Mouse (Mus musculus) kidney, postnatal 0 days (tissue): Measurements from ENCODE around the gene Gm12166. TPM values are rescaled to one million over a fixed set of nuclear protein-coding genes. Genes with fewer than 3 reads are reported as not detected.
A peak's percentile ranks its signal among the peaks of the same experiment; 100 is the strongest.

Experiments used
- ATAC-seq: fragments of 200-750 bp; cut with Nextera tagmentation; replicated peaks from 2 replicates; pipeline ENCODE4 v1.8.0; 2017; ENCODE audit warnings: low read depth, moderate number of reproducible peaks, moderate TSS enrichment, moderate library complexity; ENCODE audit not compliant: low FRiP score
- DNase-seq: peaks from one replicate; pipeline ENCODE4 v3.0.0-alpha.2; 2016; ENCODE audit warnings: low spot score
- H3K27ac ChIP-seq: fragments of 300-500 bp; sonication (generic); 2 replicates; pipeline ENCODE4 v1.5.1; 2014; ENCODE audit warnings: mild to moderate bottlenecking
- H3K27me3 ChIP-seq: fragments of 300-500 bp; sonication (generic); 2 replicates; pipeline ENCODE4 v1.6.1; 2014; ENCODE audit warnings: low read length, mixed read lengths; ENCODE audit not compliant: insufficient read depth
- H3K36me3 ChIP-seq: fragments of 300-500 bp; sonication (generic); 2 replicates; pipeline ENCODE4 v1.6.1; 2014; ENCODE audit warnings: low read length, mixed read lengths; ENCODE audit not compliant: insufficient read depth
- H3K4me1 ChIP-seq: fragments of 300-500 bp; sonication (generic); replicated peaks from 2 replicates; pipeline ENCODE4 v1.6.1; 2014; ENCODE audit warnings: antibody characterized with exemption, low read length, mixed read lengths; ENCODE audit not compliant: insufficient read depth
- H3K4me2 ChIP-seq: fragments of 300-500 bp; sonication (generic); 2 replicates; pipeline ENCODE4 v1.6.1; 2014; ENCODE audit warnings: mild to moderate bottlenecking, low read length, moderate library complexity, mixed read lengths
- H3K4me3 ChIP-seq: fragments of 300-500 bp; sonication (generic); replicated peaks from 2 replicates; pipeline ENCODE4 v1.5.1; 2014; ENCODE audit warnings: low read depth, low read length
- H3K9ac ChIP-seq: fragments of 300-500 bp; sonication (generic); 2 replicates; pipeline ENCODE4 v1.6.1; 2014; ENCODE audit warnings: low read depth, low read length
- H3K9me3 ChIP-seq: fragments of 300-500 bp; sonication (generic); replicated peaks from 2 replicates; pipeline ENCODE4 v1.6.1; 2016; ENCODE audit warnings: low read length, inconsistent platforms, mixed read lengths
- CTCF ChIP-seq: IDR thresholded peaks from 2 replicates; pipeline ENCODE4 v1.5.1; 2016; ENCODE audit warnings: antibody characterized with exemption, low read depth, mild to moderate bottlenecking, moderate library complexity
- WGBS: fragments of 180-500 bp; shearing (Covaris S2); extraction: QIAGEN DNeasy Blood & Tissue Kit; methylation state at CpG from one replicate; pipeline ENCODE4 v1.1.7; 2014; 5-methylcytosine and 5-hydroxymethylcytosine counted together
- polyA plus RNA-seq: library from polyadenylated mRNA; unstranded; fragments of >200 nt; fragmentation: Nextera tagmentation; extraction: Ambion mirVana; gene quantifications from 2 replicates; pipeline ENCODE4 v1.2.1, GENCODE M21; 2015

Gene Gm12166
- polyA plus RNA-seq, 1 experiment from 2014 or later, result 6.0 TPM

- H3K9me3 ChIP-seq, result no peaks in the 10 kb centered on the region
- 90% methylated on average over 10 of the region's 10 CpGs for WGBS
- H3K27ac ChIP-seq, result no peak overlapping the region
- H3K36me3 ChIP-seq, result no peaks in the 10 kb centered on the region
- TF ChIP-seq CTCF, result no peak
- no peak for DNase-seq
- H3K27me3 ChIP-seq, result no peaks in the 10 kb centered on the region
- H3K4me2 ChIP-seq, result no peak overlapping the region
- H3K4me1 ChIP-seq, result 0 out of 2 replicates have a peak, but pooled peaks cover 7% of the 10 kb centered on the region
- H3K9ac ChIP-seq, result no peak overlapping the region
- H3K4me3 ChIP-seq, result no peak overlapping the region
- no peak for ATAC-seq
Observed at GRCm38 (mm10) chr11:46036374-46036773, 15.7 kb downstream of the Gm12166 start.

- Histone ChIP-seq H3K4me3 (no peak overlapping the region), H3K4me2 (no peak overlapping the region), H3K27ac (no peak overlapping the region), H3K36me3 (no peaks in the 10 kb centered on the region), H3K27me3 (no peaks in the 10 kb centered on the region), H3K9me3 (no peaks in the 10 kb centered on the region), H3K9ac (no peak overlapping the region), H3K4me1 (no peaks in the 10 kb centered on the region)
- DNase-seq (no peak), ATAC-seq (no peak)
- TF ChIP-seq CTCF, result no peak
- 82% methylated on average over 7 of the region's 7 CpGs for WGBS
Observed at GRCm38 (mm10) chr11:46032956-46033355, 19.2 kb downstream of the Gm12166 start.

- 52% methylated on average over 3 of the region's 3 CpGs for WGBS
- Histone ChIP-seq H3K4me2 (no peak overlapping the region), H3K27ac (no peak overlapping the region), H3K4me3 (no peak overlapping the region), H3K9ac (no peak overlapping the region), H3K36me3 (no peaks in the 10 kb centered on the region), H3K27me3 (no peaks in the 10 kb centered on the region), H3K4me1 (no peaks in the 10 kb centered on the region), H3K9me3 (no peaks in the 10 kb centered on the region)
- peak; percentile 52 for TF ChIP-seq CTCF
- ATAC-seq, result no peak
- DNase-seq, result no peak
Observed at GRCm38 (mm10) chr11:46031470-46031869, 20.7 kb downstream of the Gm12166 start.

GRCm38 (mm10) chr11:46030026-46030425, 22.1 kb downstream of the Gm12166 start:
- H3K27ac ChIP-seq, result peak overlapping the region; percentile 42; the same call in 1 of the 2 replicates
- ATAC-seq, result no peak
- no peaks in the 10 kb centered on the region for H3K36me3 ChIP-seq

GRCm38 (mm10) chr11:46029485-46029884, 22.6 kb downstream of the Gm12166 start:
- TF ChIP-seq CTCF, result no peak
- no peak overlapping the region for H3K4me2 ChIP-seq
- DNase-seq (peak; percentile 66), ATAC-seq (no peak)
- 27% methylated on average over 2 of the region's 2 CpGs for WGBS
- H3K9ac ChIP-seq, result no peak overlapping the region
- peak overlapping the region; percentile 54; the same call in 1 of the 2 replicates for H3K27ac ChIP-seq
- no peak overlapping the region for H3K4me3 ChIP-seq
- H3K4me1 ChIP-seq, result no peaks in the 10 kb centered on the region
- H3K27me3 ChIP-seq, result no peaks in the 10 kb centered on the region
- no peaks in the 10 kb centered on the region for H3K9me3 ChIP-seq
- H3K36me3 ChIP-seq, result no peaks in the 10 kb centered on the region

More at GRCm38 (mm10) chr11:46030026-46030425, 22.1 kb downstream of the Gm12166 start:
- H3K27me3 ChIP-seq, result no peaks in the 10 kb centered on the region
- H3K4me3 ChIP-seq, result no peak overlapping the region
- H3K9ac ChIP-seq, result no peak overlapping the region
- H3K4me2 ChIP-seq, result no peak overlapping the region
- DNase-seq, result no peak
- 87% methylated on average over 2 of the region's 2 CpGs for WGBS
- no peak for TF ChIP-seq CTCF
- no peaks in the 10 kb centered on the region for H3K9me3 ChIP-seq
- H3K4me1 ChIP-seq, result no peaks in the 10 kb centered on the region

GRCm38 (mm10) chr11:46027952-46028814, 23.9 kb downstream of the Gm12166 start:
- no peak for TF ChIP-seq CTCF
- H3K9me3 ChIP-seq, result no peaks in the 10 kb centered on the region
- no peaks in the 10 kb centered on the region for H3K27me3 ChIP-seq
- ATAC-seq (no peak), DNase-seq (peak; percentile 81)
- H3K27ac ChIP-seq, result peak overlapping the region; percentile 54; the same call in 1 of the 2 replicates
- H3K4me1 ChIP-seq, result no peaks in the 10 kb centered on the region
- no peak overlapping the region for H3K9ac ChIP-seq
- 65% methylated on average over 6 of the region's 6 CpGs for WGBS
- H3K36me3 ChIP-seq, result no peaks in the 10 kb centered on the region
- no peak overlapping the region for H3K4me3 ChIP-seq
- no peak overlapping the region for H3K4me2 ChIP-seq
